Mouse (Mus musculus) forebrain, embryonic 12.5 days (tissue): ENCODE results near the gene Ppfibp1. TPM values are rescaled to one million over a fixed set of nuclear protein-coding genes. Genes with fewer than 3 reads are reported as not detected.
"Not testable (repeated sequence)": the region's sequence is repeated elsewhere in the genome, so short reads cannot be mapped to it uniquely, and the experiment has no call there.

Experiments used
- ATAC-seq: fragments of 200-750 bp; cut with Nextera tagmentation; 2 replicates; pipeline ENCODE4 v1.8.0; 2017; ENCODE audit warnings: moderate TSS enrichment; ENCODE audit not compliant: low FRiP score
- H3K27ac ChIP-seq: fragments of 300-500 bp; sonication (generic); 2 replicates; pipeline ENCODE4 v1.5.1; 2016; ENCODE audit warnings: mild to moderate bottlenecking
- H3K27me3 ChIP-seq: fragments of 300-500 bp; sonication (generic); 2 replicates; pipeline ENCODE4 v1.6.1; 2016; ENCODE audit warnings: mild to moderate bottlenecking
- H3K36me3 ChIP-seq: fragments of 300-500 bp; sonication (generic); replicated peaks from 2 replicates; pipeline ENCODE4 v1.6.1; 2016; ENCODE audit warnings: mild to moderate bottlenecking
- H3K4me1 ChIP-seq: fragments of 300-500 bp; sonication (generic); 2 replicates; pipeline ENCODE4 v1.6.1; 2016
- H3K4me2 ChIP-seq: fragments of 300-500 bp; sonication (generic); 2 replicates; pipeline ENCODE4 v1.6.1; 2016; ENCODE audit warnings: mild to moderate bottlenecking, moderate library complexity
- H3K4me3 ChIP-seq: fragments of 300-500 bp; sonication (generic); replicated peaks from 2 replicates; pipeline ENCODE4 v1.5.1; 2016; ENCODE audit warnings: mild to moderate bottlenecking
- H3K9ac ChIP-seq: fragments of 300-500 bp; sonication (generic); 2 replicates; pipeline ENCODE4 v1.6.1; 2016; ENCODE audit warnings: mild to moderate bottlenecking
- H3K9me3 ChIP-seq: fragments of 300-500 bp; sonication (generic); 2 replicates; pipeline ENCODE4 v1.6.1; 2016
- WGBS: fragments of 180-500 bp; shearing (Covaris S2); methylation state at CpG from one replicate; pipeline ENCODE4 v1.1.7; 2016; 5-methylcytosine and 5-hydroxymethylcytosine counted together
- polyA plus RNA-seq: library from polyadenylated mRNA; unstranded; fragments of >200 nt; fragmentation: Nextera tagmentation; extraction: Ambion mirVana; gene quantifications from 2 replicates; pipeline ENCODE4 v1.2.1, GENCODE M21; 2016

The Ppfibp1 gene
- polyA plus RNA-seq, 1 experiment from 2014 or later = 29.9 TPM

GRCm38 (mm10) chr6:146863154-146863553 lies 25.1 kb upstream of the Ppfibp1 start:
- no peaks in the 10 kb centered on the region for H3K27me3 ChIP-seq
- no peak overlapping the region for H3K4me2 ChIP-seq
- no peaks in the 10 kb centered on the region for H3K9me3 ChIP-seq
- no peak for ATAC-seq
- no peak overlapping the region for H3K9ac ChIP-seq
- no peak overlapping the region for H3K4me3 ChIP-seq
- H3K27ac ChIP-seq = no peak overlapping the region
- H3K36me3 ChIP-seq = no peaks in the 10 kb centered on the region
- H3K4me1 ChIP-seq = no peaks in the 10 kb centered on the region
- WGBS = 94% methylated on average over 2 of the region's 2 CpGs

- not testable (repeated sequence) for H3K36me3 ChIP-seq, H3K4me2 ChIP-seq, H3K27me3 ChIP-seq, H3K4me3 ChIP-seq, ATAC-seq, H3K27ac ChIP-seq, H3K9me3 ChIP-seq, H3K4me1 ChIP-seq, H3K9ac ChIP-seq
- 93% methylated on average over 3 of the region's 5 CpGs for WGBS
Observed at GRCm38 (mm10) chr6:146864370-146864769, 23.9 kb upstream of the Ppfibp1 start.

- Histone ChIP-seq H3K9me3 (no peaks in the 10 kb centered on the region), H3K4me3 (no peak overlapping the region), H3K27me3 (no peaks in the 10 kb centered on the region), H3K27ac (no peak overlapping the region), H3K36me3 (no peaks in the 10 kb centered on the region), H3K4me2 (no peak overlapping the region), H3K9ac (no peak overlapping the region), H3K4me1 (no peaks in the 10 kb centered on the region)
- WGBS = 81% methylated on average over 4 of the region's 4 CpGs
- ATAC-seq = no peak
Observed at GRCm38 (mm10) chr6:146865701-146866100, 22.6 kb upstream of the Ppfibp1 start.

GRCm38 (mm10) chr6:146871975-146872374 lies 16.3 kb upstream of the Ppfibp1 start:
- Histone ChIP-seq H3K4me1 (no peaks in the 10 kb centered on the region), H3K9me3 (peaks cover 3% of the 10 kb centered on the region), H3K4me2 (no peak overlapping the region), H3K36me3 (no peaks in the 10 kb centered on the region), H3K4me3 (no peak overlapping the region), H3K27me3 (peaks cover 4% of the 10 kb centered on the region; the same call in 1 of the 2 replicates), H3K27ac (no peak overlapping the region), H3K9ac (no peak overlapping the region)
- WGBS = 93% methylated on average over 4 of the region's 4 CpGs
- no peak for ATAC-seq

GRCm38 (mm10) chr6:146874415-146874814 lies 13.9 kb upstream of the Ppfibp1 start:
- whole genome bisulfite sequencing = 80% methylated on average over 6 of the region's 6 CpGs
- Histone ChIP-seq H3K4me2 (no peak overlapping the region), H3K9me3 (peaks cover 6% of the 10 kb centered on the region), H3K4me3 (no peak overlapping the region), H3K36me3 (no peaks in the 10 kb centered on the region), H3K27me3 (peaks cover 4% of the 10 kb centered on the region; the same call in 1 of the 2 replicates), H3K9ac (no peak overlapping the region), H3K27ac (no peak overlapping the region), H3K4me1 (peaks cover 3% of the 10 kb centered on the region; the same call in 1 of the 2 replicates)
- no peak for ATAC-seq

- WGBS = 88% methylated on average over 2 of the region's 2 CpGs
Observed at GRCm38 (mm10) chr6:146876820-146877219, 11.5 kb upstream of the Ppfibp1 start.

GRCm38 (mm10) chr6:146877425-146878045 lies 10.8 kb upstream of the Ppfibp1 start:
- peaks cover 4% of the 10 kb centered on the region; the same call in 1 of the 2 replicates for H3K27me3 ChIP-seq
- no peak for ATAC-seq
- H3K4me2 ChIP-seq = no peak overlapping the region
- H3K36me3 ChIP-seq = no peaks in the 10 kb centered on the region
- peaks cover 6% of the 10 kb centered on the region for H3K9me3 ChIP-seq
- H3K9ac ChIP-seq = no peak overlapping the region
- peaks cover 3% of the 10 kb centered on the region; the same call in 1 of the 2 replicates for H3K4me1 ChIP-seq
- H3K4me3 ChIP-seq = no peak overlapping the region
- WGBS = 94% methylated on average over 12 of the region's 12 CpGs
- H3K27ac ChIP-seq = no peak overlapping the region

More at GRCm38 (mm10) chr6:146876820-146877219, 11.5 kb upstream of the Ppfibp1 start:
- Histone ChIP-seq H3K9me3 (peaks cover 6% of the 10 kb centered on the region), H3K4me3 (no peak overlapping the region), H3K27ac (no peak overlapping the region), H3K27me3 (peaks cover 4% of the 10 kb centered on the region; the same call in 1 of the 2 replicates), H3K9ac (no peak overlapping the region), H3K4me2 (no peak overlapping the region), H3K36me3 (no peaks in the 10 kb centered on the region), H3K4me1 (peaks cover 3% of the 10 kb centered on the region; the same call in 1 of the 2 replicates)
- ATAC-seq = no peak

- no peak overlapping the region for H3K4me2 ChIP-seq
- no peaks in the 10 kb centered on the region for H3K27me3 ChIP-seq
- H3K9ac ChIP-seq = no peak overlapping the region
- H3K4me3 ChIP-seq = no peak overlapping the region
- no peak overlapping the region for H3K27ac ChIP-seq
- ATAC-seq = no peak
- peaks cover 6% of the 10 kb centered on the region for H3K9me3 ChIP-seq
- no peaks in the 10 kb centered on the region for H3K36me3 ChIP-seq
- H3K4me1 ChIP-seq = peaks cover 3% of the 10 kb centered on the region; the same call in 1 of the 2 replicates
- WGBS = 21% methylated on average over 10 of the region's 10 CpGs
Observed at GRCm38 (mm10) chr6:146878926-146879325, 9.4 kb upstream of the Ppfibp1 start.

- H3K9ac ChIP-seq = no peak overlapping the region
- ATAC-seq = peak; percentile 63; the same call in 1 of the 2 replicates
- no peaks in the 10 kb centered on the region for H3K36me3 ChIP-seq
- no peak overlapping the region for H3K4me2 ChIP-seq
- 63% methylated on average over 9 of the region's 9 CpGs for WGBS
- H3K9me3 ChIP-seq = peaks cover 6% of the 10 kb centered on the region
- no peak overlapping the region for H3K27ac ChIP-seq
- H3K4me3 ChIP-seq = no peak overlapping the region
- no peaks in the 10 kb centered on the region for H3K27me3 ChIP-seq
- peaks cover 3% of the 10 kb centered on the region; the same call in 1 of the 2 replicates for H3K4me1 ChIP-seq
Observed at GRCm38 (mm10) chr6:146879856-146880255, 8.4 kb upstream of the Ppfibp1 start.

- Histone ChIP-seq H3K4me2 (no peak overlapping the region), H3K27ac (no peak overlapping the region), H3K27me3 (no peaks in the 10 kb centered on the region), H3K9ac (no peak overlapping the region), H3K4me3 (no peak overlapping the region), H3K4me1 (peaks cover 3% of the 10 kb centered on the region; the same call in 1 of the 2 replicates), H3K36me3 (no peaks in the 10 kb centered on the region), H3K9me3 (peaks cover 6% of the 10 kb centered on the region)
- WGBS = 76% methylated on average over 4 of the region's 4 CpGs
- peak; percentile 44; the same call in 1 of the 2 replicates for ATAC-seq
Observed at GRCm38 (mm10) chr6:146880296-146880695, 8.0 kb upstream of the Ppfibp1 start.

- Histone ChIP-seq H3K27me3 (no peaks in the 10 kb centered on the region), H3K9me3 (peaks cover under 1% of the 10 kb centered on the region; the same call in 1 of the 2 replicates), H3K4me2 (no peak overlapping the region), H3K27ac (no peak overlapping the region), H3K4me1 (peaks cover 3% of the 10 kb centered on the region; the same call in 1 of the 2 replicates), H3K4me3 (no peak overlapping the region), H3K36me3 (no peaks in the 10 kb centered on the region), H3K9ac (no peak overlapping the region)
- 65% methylated on average over 13 of the region's 13 CpGs for WGBS
- no peak for ATAC-seq
Observed at GRCm38 (mm10) chr6:146881896-146882770, 6.2 kb upstream of the Ppfibp1 start.

- no peaks in the 10 kb centered on the region for H3K36me3 ChIP-seq
- WGBS = 76% methylated on average over 2 of the region's 2 CpGs
- H3K4me2 ChIP-seq = no peak overlapping the region
- no peaks in the 10 kb centered on the region for H3K9me3 ChIP-seq
- ATAC-seq = no peak
- H3K4me3 ChIP-seq = no peak overlapping the region
- H3K27ac ChIP-seq = no peak overlapping the region
- H3K9ac ChIP-seq = no peak overlapping the region
- peaks cover 8% of the 10 kb centered on the region; the same call in 1 of the 2 replicates for H3K4me1 ChIP-seq
- H3K27me3 ChIP-seq = no peaks in the 10 kb centered on the region
Observed at GRCm38 (mm10) chr6:146883426-146883825, 4.9 kb upstream of the Ppfibp1 start.
